Mouse (Mus musculus): ENCODE results near the gene Smad3.

GRCm38 (mm10) chr9:63663222-63663621 lies 94.6 kb downstream of the Smad3 start:
- TF ChIP-seq POLR2A (IDR thresholded peaks at IDR 0.05; ENCODE audit: low read depth, low read length) (no peak), CTCF (IDR thresholded peaks at IDR 0.05; ENCODE audit: extremely low read depth, insufficient read length, insufficient replicate concordance, low read depth, low read length) (no peak)

Measured in small intestine, adult 2 months (tissue).